Mouse (Mus musculus) brain, embryonic 14.5 days (tissue): ENCODE measurements at regions not wholly inside any gene's neighbourhood (a gene's known extent, or its start where the extent isn't known, plus 50 kb on each side); places are given as distances from the start of the nearest gene placed in this dataset.

Source experiments
- CTCF ChIP-seq: fragments of 200-500 bp; IDR thresholded peaks from 2 replicates; pipeline ENCODE4 v1.5.1; 2012; ENCODE audit warnings: inconsistent platforms, mild to moderate bottlenecking, moderate library complexity, borderline replicate concordance; ENCODE audit not compliant: insufficient read depth, insufficient read length; ENCODE audit errors: extremely low read depth
- POLR2A ChIP-seq: fragments of 200-500 bp; IDR thresholded peaks from 2 replicates; pipeline ENCODE4 v1.6.1; 2012; ENCODE audit warnings: mild to moderate bottlenecking, inconsistent platforms, borderline replicate concordance; ENCODE audit not compliant: poor library complexity, insufficient read depth, insufficient read length, severe bottlenecking; ENCODE audit errors: extremely low read depth

GRCm38 (mm10) chr15:16520556-16520955 is 208.0 kb upstream of the Cdh9 start:
- TF ChIP-seq POLR2A (no peak), CTCF (no peak)
